Mouse (Mus musculus): ENCODE data around the gene Icosl. TPM values are rescaled to one million over a fixed set of nuclear protein-coding genes. Genes with fewer than 3 reads are reported as not detected.

Icosl gene
- total and polyA plus RNA-seq, 3 experiments: not detected

- Histone ChIP-seq H3K36me3 (ENCODE audit: control insufficient read depth in 1 of 2, insufficient read depth in 2 of 2, low read length in 2 of 2) (no peaks in the 10 kb centered on the region), H3K4me1 (ENCODE audit: control insufficient read depth in 1 of 2, insufficient read depth in 2 of 2, low read length in 2 of 2) (no peaks in the 10 kb centered on the region), H3K27ac (ENCODE audit: control insufficient read depth, low read depth, low read length) (no peak within 1 kb of the TSS), H3K79me2 (ENCODE audit: control insufficient read depth, insufficient read depth, low read length, poor library complexity) (no peaks in the 10 kb centered on the region), H3K4me3 (ENCODE audit: control insufficient read depth in 1 of 2, insufficient read depth in 1 of 2, low read depth in 2 of 2, low read length in 2 of 2) (no peak within 1 kb of the TSS), H3K27me3 (ENCODE audit: control insufficient read depth in 1 of 2, insufficient read depth in 2 of 2, low read length in 2 of 2) (peaks cover 0 to 4% of the 10 kb centered on the region in 2 experiments), H3K9ac (ENCODE audit: control insufficient read depth, low read depth, low read length, poor library complexity, severe bottlenecking) (no peak within 1 kb of the TSS), H3K9me3 (replicated peaks; ENCODE audit: insufficient read depth, low read length) (no peaks in the 10 kb centered on the region)
- TF ChIP-seq GATA1 (IDR thresholded peaks at IDR 0.05; ENCODE audit: low read depth, low read length) (no peak), KAT2A (conservative IDR thresholded peaks at IDR 0.05; ENCODE audit: low read depth, low read length) (no peak), ZNF384 (IDR thresholded peaks at IDR 0.05; ENCODE audit: low read depth, low read length) (no peak), JUND (IDR thresholded peaks at IDR 0.05; ENCODE audit: low read depth, low read length) (no peak), MXI1 (IDR thresholded peaks at IDR 0.05; ENCODE audit: low read depth, low read length) (no peak), ZMIZ1 (IDR thresholded peaks at IDR 0.05; ENCODE audit: low read depth, low read length) (no peak), SIN3A (IDR thresholded peaks at IDR 0.05; ENCODE audit: low read length) (no peak), USF2 (IDR thresholded peaks at IDR 0.05; ENCODE audit: borderline replicate concordance in 1 of 2, insufficient read depth in 1 of 2, low read depth in 1 of 2, low read length in 2 of 2) (no peak)
- DNase-seq (ENCODE audit: low read depth, low spot score): no peak
Observed at GRCm38 (mm10) chr10:78041647-78042046, 27.5 kb upstream of the Icosl start, which contains the start of gene Dnmt3l. Dnmt3l (plus strand) TSS chr10:78041947.

DNA sequence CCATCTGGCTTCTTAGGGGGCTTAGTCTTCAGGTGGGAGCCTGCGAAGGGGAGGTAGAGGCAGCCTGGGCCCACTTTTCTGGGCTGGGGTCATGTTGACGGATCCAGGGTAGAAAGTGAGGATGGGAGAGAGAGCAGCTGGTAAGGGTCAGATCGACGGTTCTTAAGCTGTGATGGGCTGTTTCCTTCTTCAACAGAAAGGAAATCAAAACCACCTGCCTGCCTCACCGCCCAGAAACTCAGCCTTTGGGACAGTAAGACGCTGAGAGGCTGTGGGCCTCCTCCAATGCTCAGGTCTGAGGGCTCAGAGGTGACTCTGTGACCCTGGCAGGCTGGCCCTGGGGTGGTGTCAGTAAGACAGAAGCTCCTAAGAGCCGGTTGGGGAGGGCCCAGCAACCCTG lies 27.0 kb upstream of the Icosl start:
- H3K27me3 ChIP-seq (ENCODE audit: control insufficient read depth in 1 of 2, insufficient read depth in 2 of 2, low read length in 2 of 2): peaks cover 0 to 5% of the 10 kb centered on the region in 2 experiments
- no peak overlapping the region for H3K4me3 ChIP-seq (ENCODE audit: control insufficient read depth in 1 of 2, insufficient read depth in 1 of 2, low read depth in 2 of 2, low read length in 2 of 2)
- DNase-seq (ENCODE audit: low read depth, low spot score): no peak
- H3K36me3 ChIP-seq (ENCODE audit: control insufficient read depth in 1 of 2, insufficient read depth in 2 of 2, low read length in 2 of 2): no peaks in the 10 kb centered on the region
- no peak overlapping the region for H3K9ac ChIP-seq (ENCODE audit: control insufficient read depth, low read depth, low read length, poor library complexity, severe bottlenecking)
- no peak for TF ChIP-seq MAFK (IDR thresholded peaks at IDR 0.05; ENCODE audit: borderline replicate concordance, low read depth, low read length)
- TF ChIP-seq SIN3A (IDR thresholded peaks at IDR 0.05; ENCODE audit: low read length): no peak
- TF ChIP-seq MYC (IDR thresholded peaks at IDR 0.05; ENCODE audit: low read depth, low read length): no peak
- no peak for TF ChIP-seq USF1 (IDR thresholded peaks at IDR 0.05; ENCODE audit: low read depth, low read length)
- no peak for TF ChIP-seq MEF2A (IDR thresholded peaks at IDR 0.05; ENCODE audit: extremely low read depth, insufficient replicate concordance, low read depth, low read length, poor library complexity, severe bottlenecking)
- no peak for TF ChIP-seq ZMIZ1 (IDR thresholded peaks at IDR 0.05; ENCODE audit: low read depth, low read length)
- no peak for TF ChIP-seq ZKSCAN1 (IDR thresholded peaks at IDR 0.05; ENCODE audit: low read depth, low read length)
- TF ChIP-seq CHD2 (IDR thresholded peaks at IDR 0.05; ENCODE audit: low read length): no peak
- TF ChIP-seq POLR2A (IDR thresholded peaks at IDR 0.05; ENCODE audit: control insufficient read depth in 1 of 2, insufficient read depth in 1 of 2, low read depth in 1 of 2, low read length in 2 of 2, poor library complexity in 1 of 2): no peak
- TF ChIP-seq ZC3H11A (IDR thresholded peaks at IDR 0.05; ENCODE audit: low read depth, low read length): no peak
- no peak for TF ChIP-seq BHLHE40 (IDR thresholded peaks at IDR 0.05; ENCODE audit: borderline replicate concordance, low read depth, low read length)
- TF ChIP-seq KAT2A (conservative IDR thresholded peaks at IDR 0.05; ENCODE audit: low read depth, low read length): no peak
- no peak for TF ChIP-seq USF2 (IDR thresholded peaks at IDR 0.05; ENCODE audit: borderline replicate concordance in 1 of 2, insufficient read depth in 1 of 2, low read depth in 1 of 2, low read length in 2 of 2)
- no peak for TF ChIP-seq TAL1 (IDR thresholded peaks at IDR 0.05; ENCODE audit: low read length)
- no peaks in the 10 kb centered on the region for H3K9me3 ChIP-seq (replicated peaks; ENCODE audit: insufficient read depth, low read length)
- no peak overlapping the region for H3K27ac ChIP-seq (ENCODE audit: control insufficient read depth, low read depth, low read length)
- H3K4me1 ChIP-seq (ENCODE audit: control insufficient read depth in 1 of 2, insufficient read depth in 2 of 2, low read length in 2 of 2): no peaks in the 10 kb centered on the region
- no peaks in the 10 kb centered on the region for H3K79me2 ChIP-seq (ENCODE audit: control insufficient read depth, insufficient read depth, low read length, poor library complexity)

Measured in MEL (cell line).